Mouse (Mus musculus) heart, postnatal 10 days (tissue): ENCODE measurements at regions not wholly inside any gene's neighbourhood (a gene's known extent, or its start where the extent isn't known, plus 50 kb on each side); places are given as distances from the start of the nearest gene placed in this dataset.
"Not testable (repeated sequence)": the region's sequence is repeated elsewhere in the genome, so short reads cannot be mapped to it uniquely, and the experiment has no call there.

ENCODE experiments used
- DNase-seq, 2 experiments: peaks; one replicate each; pipeline ENCODE4 v3.0.0; 2021
- intact Hi-C: fragments of 180-260 bp; cut with DNase I; formaldehyde crosslinking; loops from one replicate; pipeline ENCODE4 v1.15.1; 2025

- no peak for DNase-seq
- intact Hi-C loops: no loop called here
Measured at GRCm38 (mm10) chr13:44673337-44673966, 55.8 kb upstream of the Jarid2 start.

- DNase-seq: no peak
- intact Hi-C loops: no loop called here
Measured at GRCm38 (mm10) chr13:44673967-44674357, 55.3 kb upstream of the Jarid2 start.

DNA sequence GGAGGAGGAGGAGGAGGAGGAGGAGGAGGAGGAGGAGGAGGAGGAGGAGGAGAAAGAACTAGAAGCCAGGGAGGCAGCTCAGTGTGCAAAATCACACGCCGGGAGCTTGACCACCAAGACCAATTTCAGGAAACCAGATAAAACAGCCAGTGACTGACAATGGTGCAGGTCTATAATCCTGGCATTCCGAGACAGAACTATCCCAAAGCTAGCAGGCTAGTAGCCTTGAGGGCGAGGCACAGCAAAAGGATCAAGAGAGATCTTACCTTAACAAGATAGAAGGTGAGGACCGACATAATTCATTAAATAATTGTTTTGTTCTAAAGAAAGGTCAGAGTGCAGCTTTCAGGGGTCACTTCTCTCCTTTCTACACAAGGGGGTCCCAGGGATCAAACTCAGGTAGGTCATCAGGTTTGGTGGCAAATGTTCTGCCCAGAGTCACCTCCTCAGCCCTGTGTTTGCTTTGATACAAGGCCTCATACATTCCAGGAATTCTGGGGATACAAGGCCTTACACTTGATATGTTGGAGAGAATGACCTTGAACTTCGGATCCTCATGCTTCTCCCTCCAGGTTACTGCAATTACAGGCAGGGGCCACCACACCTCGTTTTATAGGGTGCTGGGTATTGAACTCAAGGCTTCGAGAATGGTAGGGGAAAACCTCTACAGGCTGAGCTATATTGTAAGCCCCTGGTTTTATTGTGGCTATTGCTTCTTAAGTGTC, 54.2 kb upstream of the Jarid2 start:
- DNase-seq: no peak
- intact Hi-C loops: no loop called here

- intact Hi-C loops: no loop called here
- DNase-seq: no peak
Measured at GRCm38 (mm10) chr13:44676041-44676440, 53.2 kb upstream of the Jarid2 start.

DNA sequence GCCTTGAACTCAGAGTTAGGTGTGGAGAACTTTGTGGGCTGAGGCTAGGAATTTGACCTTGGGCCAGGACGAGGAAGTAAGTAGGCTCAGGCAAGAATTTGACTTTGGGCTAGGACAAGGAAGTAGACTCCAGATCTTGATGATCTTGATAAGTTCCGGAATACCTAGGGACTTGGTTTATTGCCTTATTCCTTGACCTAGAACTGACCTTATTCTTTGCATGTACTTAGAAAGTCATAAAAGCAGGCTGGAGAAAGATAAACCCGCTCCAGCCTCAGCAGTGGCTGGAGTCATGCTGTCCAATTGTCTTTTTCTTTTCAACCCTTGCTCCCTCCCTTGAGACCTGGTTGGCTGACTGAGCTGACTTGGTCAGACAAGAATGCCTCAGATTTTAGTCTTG, 51.2 kb upstream of the Jarid2 start:
- intact Hi-C loops: no loop called here
- DNase-seq: no peak

DNA sequence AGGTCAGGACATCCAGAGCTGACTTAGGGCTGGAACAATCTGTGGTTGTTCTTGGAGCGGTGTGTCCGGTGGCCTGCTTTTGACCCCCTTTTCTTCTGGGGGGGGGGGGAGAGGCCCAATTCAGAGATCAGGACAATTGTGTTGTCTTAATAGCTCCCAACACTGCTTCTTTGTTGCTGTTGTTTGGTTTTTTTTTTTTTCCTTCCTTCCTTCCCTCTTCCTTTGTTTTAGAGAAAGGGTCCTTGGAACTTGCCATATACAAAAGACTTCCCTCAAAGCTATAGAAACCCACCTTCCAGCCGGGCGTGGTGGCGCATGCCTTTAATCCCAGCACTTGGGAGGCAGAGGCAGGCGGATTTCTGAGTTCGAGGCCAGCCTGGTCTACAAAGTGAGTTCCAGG, 49.8 kb upstream of the Jarid2 start:
- intact Hi-C loops, DNase-seq: not testable (repeated sequence)
